8 mouse cellular contexts compared by ENCODE assay signal in the genomic region with DNA sequence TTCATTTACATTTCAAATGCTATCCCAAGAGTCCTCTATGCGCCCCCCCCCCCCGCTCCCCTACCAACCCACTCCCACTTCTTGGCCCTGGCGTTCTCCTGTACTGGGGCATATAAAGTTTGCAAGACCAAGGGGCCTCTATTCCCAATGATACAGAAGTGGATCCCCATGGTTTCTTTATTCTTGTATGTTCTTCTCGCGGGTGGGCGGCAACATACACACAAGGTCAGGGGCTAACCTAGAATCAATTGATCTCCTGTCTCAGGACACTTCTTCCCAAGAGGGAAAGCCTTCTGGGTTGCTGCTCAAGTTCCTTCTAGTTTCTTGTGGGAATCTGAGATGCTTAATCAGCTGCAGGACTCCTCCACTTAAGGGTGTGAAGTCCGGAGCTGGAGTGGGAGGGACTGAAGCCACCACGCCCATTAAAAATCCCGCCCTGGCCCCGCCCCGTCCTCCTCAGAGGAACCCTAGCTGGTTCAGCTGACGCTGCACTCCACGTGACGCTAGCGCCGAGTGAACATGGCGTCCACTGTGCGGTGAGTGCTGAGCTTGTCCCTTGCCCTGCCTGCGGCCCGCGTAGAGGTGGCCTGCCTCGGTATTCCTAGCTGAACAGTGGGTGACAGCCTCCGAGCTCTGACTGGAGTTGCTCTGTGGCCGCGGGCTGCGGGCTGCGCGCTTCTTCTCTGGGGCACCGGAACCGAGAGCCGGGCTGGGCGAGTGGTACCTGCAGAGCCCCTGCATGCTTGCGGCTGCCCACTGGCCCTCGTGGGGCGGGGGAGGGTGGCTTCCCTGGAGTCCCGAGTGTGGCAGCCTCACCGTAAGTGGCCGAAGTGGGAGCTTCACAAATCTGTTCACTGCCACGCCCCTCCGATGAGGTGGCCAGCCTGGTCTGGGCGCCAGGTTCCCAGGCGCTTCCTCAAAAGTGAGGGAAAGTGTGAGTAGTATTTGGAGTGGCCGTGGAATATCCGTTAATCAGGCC. TPM values are rescaled to one million over a fixed set of nuclear protein-coding genes. Genes with fewer than 3 reads are reported as not detected.
DNase-seq lines count a peak whose midpoint lies in the region; ATAC-seq and TF ChIP-seq lines count a peak whose summit lies in the region.

A gene (plus strand): TSS at position 461 of the 979 bp plus-strand sequence.

- H3K36me3 ChIP-seq in embryonic facial prominence, embryonic 14.5 days (ENCODE audit: control insufficient read depth, insufficient read depth, low read length): no peaks in the 10 kb centered on the region
- H3K36me3 ChIP-seq in heart, adult 2 months (ENCODE audit: control insufficient read depth, insufficient read depth, low read length): no peaks in the 10 kb centered on the region
- H3K36me3 ChIP-seq in limb, embryonic 15.5 days: no peaks in the 10 kb centered on the region

- H3K79me2 ChIP-seq in heart, adult 2 months (replicated peaks; ENCODE audit: control insufficient read depth, insufficient read depth, low read length): no peaks in the 10 kb centered on the region

- peak; percentile 91 for TF ChIP-seq POLR2A in heart, adult 2 months (IDR thresholded peaks at IDR 0.05; ENCODE audit: insufficient read depth, low read depth, low read length)

- no peak within 1 kb of the TSS for H3K27ac ChIP-seq in embryonic facial prominence, embryonic 14.5 days (replicated peaks; ENCODE audit: low read depth, low read length)
- peak within 1 kb of the TSS; percentile 71 for H3K27ac ChIP-seq in heart, adult 2 months
- no peak within 1 kb of the TSS for H3K27ac ChIP-seq in limb, embryonic 15.5 days

- peaks cover 5% of the 10 kb centered on the region for H3K4me1 ChIP-seq in embryonic facial prominence, embryonic 14.5 days (ENCODE audit: control insufficient read depth, insufficient read depth, low read length)
- no peaks in the 10 kb centered on the region; the same call in 1 of the 2 replicates for H3K4me1 ChIP-seq in heart, adult 2 months (ENCODE audit: control insufficient read depth, insufficient read depth, low read length)
- peaks cover 14% of the 10 kb centered on the region for H3K4me1 ChIP-seq in limb, embryonic 15.5 days

- no peaks in the 10 kb centered on the region for H3K27me3 ChIP-seq in embryonic facial prominence, embryonic 14.5 days (replicated peaks; ENCODE audit: control insufficient read depth, insufficient read depth, low read length)
- no peaks in the 10 kb centered on the region for H3K27me3 ChIP-seq in heart, adult 2 months (ENCODE audit: control insufficient read depth, insufficient read depth, low read length)
- 0 out of 2 replicates have a peak, but pooled peaks cover 13% of the 10 kb centered on the region for H3K27me3 ChIP-seq in limb, embryonic 15.5 days

- peak; percentile 98 for ATAC-seq in embryonic facial prominence, embryonic 14.5 days (ENCODE audit: low read depth)
- ATAC-seq in limb, embryonic 15.5 days (ENCODE audit: insufficient number of reproducible peaks, low FRiP score, low TSS enrichment, low read depth): peak; percentile 92

- intact Hi-C loops in heart, adult 2 months (cut with DNase I): loop anchor here (10.0 kb wide), 1 partner anchor 253 kb away; no protein-coding TSS in a partner anchor

- peak within 1 kb of the TSS; percentile 87 for H3K4me2 ChIP-seq in embryonic facial prominence, embryonic 14.5 days (ENCODE audit: low read depth, low read length)
- peak within 1 kb of the TSS; percentile 88 for H3K4me2 ChIP-seq in limb, embryonic 15.5 days

- peak within 1 kb of the TSS; percentile 75 for H3K9ac ChIP-seq in embryonic facial prominence, embryonic 14.5 days (ENCODE audit: low read depth, low read length)
- peak within 1 kb of the TSS; percentile 76 for H3K9ac ChIP-seq in heart, adult 2 months (ENCODE audit: low read depth, low read length)
- H3K9ac ChIP-seq in limb, embryonic 15.5 days: peak within 1 kb of the TSS; percentile 74

- no peak for TF ChIP-seq CTCF in heart, adult 2 months (IDR thresholded peaks at IDR 0.05)

- peak within 1 kb of the TSS; percentile 80 for H3K4me3 ChIP-seq in embryonic facial prominence, embryonic 14.5 days (ENCODE audit: low read depth, low read length)
- peak within 1 kb of the TSS; percentile 91 for H3K4me3 ChIP-seq in heart, adult 2 months
- peak within 1 kb of the TSS; percentile 95 for H3K4me3 ChIP-seq in limb, embryonic 15.5 days

- no peaks in the 10 kb centered on the region for H3K9me3 ChIP-seq in embryonic facial prominence, embryonic 14.5 days (ENCODE audit: control insufficient read depth, low read length)
- H3K9me3 ChIP-seq in limb, embryonic 15.5 days: no peaks in the 10 kb centered on the region

- 7% methylated on average over 36 of the region's 44 CpGs for WGBS in embryonic facial prominence, embryonic 14.5 days
- 8% methylated on average over 44 of the region's 44 CpGs for WGBS in heart, adult 2 months
- WGBS in limb, embryonic 15.5 days: 7% methylated on average over 44 of the region's 44 CpGs

- DNase-seq in 3T3-L1 (ENCODE audit: low read depth, low spot score): peak; percentile 91
- DNase-seq in adrenal gland, postnatal 4 days (ENCODE audit: low spot score in 2 of 2): peak; percentile 74 to 75
- DNase-seq in embryonic facial prominence, embryonic 14.5 days (ENCODE audit: low spot score): peak; percentile 97
- DNase-seq in heart, adult 2 months: peak; percentile 85 to 87
- DNase-seq in kidney, adult 8-10 months: peak; percentile 88 to 91
- DNase-seq in monocyte, adult 2 months (ENCODE audit: low read depth in 1 of 2, low spot score in 2 of 2): peak; percentile 42 to 71
- DNase-seq in spleen, postnatal 36 days (ENCODE audit: low spot score in 2 of 2): peak; percentile 76

- TF ChIP-seq EP300 in heart, adult 2 months (IDR thresholded peaks at IDR 0.05; ENCODE audit: insufficient read depth, low read depth, low read length): 0 out of 2 replicates have a peak, but pooled peaks have one; percentile 41

RNA-seq across cellular contexts. Expression of the gene that starts here (rescaled TPM):
- 10 to 100 TPM; 59.7 to 67.6 TPM for total RNA-seq in adrenal gland, postnatal 4 days (2021)
- 72.3 and 83.0 TPM in 2 replicates for polyA plus RNA-seq in embryonic facial prominence, embryonic 14.5 days (2014; fragmentation: Nextera tagmentation; extraction: Ambion mirVana)
- 10 to 100 TPM; 24.6 to 26.6 TPM for total RNA-seq in heart, adult 2 months (2021)
- polyA plus RNA-seq in heart, adult 2 months (2012; rRNA removed): 38.9 and 43.0 TPM in 2 replicates
- 77.8 and 83.7 TPM in 2 replicates for polyA plus RNA-seq in limb, embryonic 15.5 days (2015; fragmentation: Nextera tagmentation; extraction: Ambion mirVana)
